Mouse (Mus musculus): ENCODE data around the gene Midn.

Gene Midn

DNA sequence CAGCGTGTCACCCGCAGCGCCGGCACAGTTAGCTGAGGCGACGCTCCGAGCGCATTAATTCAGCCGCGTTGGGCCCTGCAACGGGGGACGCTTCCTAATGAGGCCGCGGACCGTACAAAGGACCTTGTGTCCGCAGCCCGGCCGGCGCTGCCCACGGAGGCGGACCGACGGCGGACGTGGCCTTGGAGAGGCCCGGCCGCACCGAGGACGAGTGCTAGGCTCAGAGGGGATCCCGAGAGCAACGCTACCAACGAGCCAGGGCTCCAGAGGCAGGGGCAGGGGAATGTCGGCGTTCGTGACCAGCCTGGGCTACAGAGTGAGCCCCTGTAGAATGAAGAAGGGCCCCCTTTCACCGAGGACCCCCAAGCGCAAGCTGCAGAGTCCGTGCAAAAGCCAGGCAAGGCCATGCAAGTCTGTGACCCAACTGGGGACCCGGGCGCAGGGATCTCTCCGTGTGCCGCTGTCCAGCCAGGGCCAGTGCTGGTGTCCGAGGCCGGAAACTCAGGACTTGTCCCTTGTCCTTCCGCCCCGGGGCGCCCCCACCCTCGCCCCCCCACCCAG, 42.5 kb downstream of the Midn start:
- DNase-seq (ENCODE audit: low spot score in 2 of 2), result no peak

DNA sequence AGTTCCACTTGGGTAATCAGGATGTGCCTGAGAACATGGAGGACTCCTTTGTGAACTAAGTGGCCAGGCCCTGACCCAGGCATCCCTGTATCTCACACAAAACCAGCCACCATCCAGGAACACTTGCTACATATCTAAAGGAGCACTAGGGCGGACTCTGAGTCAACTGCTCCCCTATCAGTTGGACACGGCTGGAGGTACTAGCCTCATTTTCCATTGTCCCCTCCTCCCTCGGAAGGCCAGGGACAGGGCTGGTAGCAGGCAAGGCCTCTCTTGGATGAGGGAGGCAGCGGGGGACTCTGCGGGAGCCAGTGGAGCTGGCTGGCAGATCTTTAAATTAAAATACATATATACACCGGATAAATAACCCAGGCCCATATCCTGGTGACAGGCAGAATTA, 45.9 kb downstream of the Midn start:
- DNase-seq (ENCODE audit: low spot score in 2 of 2), result no peak

GRCm38 (mm10) chr10:80194441-80194840, 46.4 kb downstream of the Midn start:
- no peak for DNase-seq (ENCODE audit: low spot score in 2 of 2)

- DNase-seq (ENCODE audit: low spot score in 2 of 2), result no peak
Measured at GRCm38 (mm10) chr10:80196167-80196566, 48.1 kb downstream of the Midn start.

DNA sequence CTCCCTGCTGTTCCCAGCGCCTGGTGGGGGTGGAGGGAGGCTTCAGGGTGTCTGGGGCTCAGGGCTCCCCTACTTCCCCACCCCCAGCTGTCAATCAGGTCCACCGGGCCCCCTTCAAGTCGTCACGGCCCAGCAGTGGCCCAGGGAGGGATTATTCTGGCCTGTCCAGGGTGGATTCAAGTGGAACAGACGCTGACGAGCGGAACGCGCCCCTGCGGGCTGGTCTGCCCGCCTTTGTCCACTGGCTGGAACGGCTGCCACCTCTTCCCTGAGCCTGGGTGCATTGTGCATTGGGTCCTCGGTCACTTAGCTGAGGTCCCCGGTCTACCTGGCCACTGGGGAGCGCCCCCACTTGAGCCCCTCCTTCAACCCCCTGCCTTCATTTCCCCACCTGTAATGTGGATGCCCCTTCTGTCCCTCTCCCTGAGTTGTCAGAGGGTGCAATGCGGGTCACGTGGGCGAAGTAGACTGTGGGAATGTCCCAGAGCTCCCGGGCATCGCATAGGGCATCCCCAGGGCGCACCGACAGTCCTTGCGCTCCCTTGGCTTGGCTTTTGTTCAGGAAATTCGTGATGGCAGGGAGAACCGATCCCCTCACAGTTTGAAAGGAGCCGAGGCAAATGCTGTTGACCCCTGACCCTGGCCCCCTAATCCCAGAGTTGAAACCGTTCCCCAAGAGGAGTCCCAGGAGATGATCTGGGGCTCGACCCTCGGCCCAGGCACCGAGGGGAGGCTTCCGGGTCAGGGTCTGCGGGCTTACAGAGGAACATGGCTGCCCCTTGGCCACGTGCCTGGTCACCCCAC, 48.9 kb downstream of the Midn start:
- DNase-seq (ENCODE audit: low spot score in 2 of 2), result no peak

DNA sequence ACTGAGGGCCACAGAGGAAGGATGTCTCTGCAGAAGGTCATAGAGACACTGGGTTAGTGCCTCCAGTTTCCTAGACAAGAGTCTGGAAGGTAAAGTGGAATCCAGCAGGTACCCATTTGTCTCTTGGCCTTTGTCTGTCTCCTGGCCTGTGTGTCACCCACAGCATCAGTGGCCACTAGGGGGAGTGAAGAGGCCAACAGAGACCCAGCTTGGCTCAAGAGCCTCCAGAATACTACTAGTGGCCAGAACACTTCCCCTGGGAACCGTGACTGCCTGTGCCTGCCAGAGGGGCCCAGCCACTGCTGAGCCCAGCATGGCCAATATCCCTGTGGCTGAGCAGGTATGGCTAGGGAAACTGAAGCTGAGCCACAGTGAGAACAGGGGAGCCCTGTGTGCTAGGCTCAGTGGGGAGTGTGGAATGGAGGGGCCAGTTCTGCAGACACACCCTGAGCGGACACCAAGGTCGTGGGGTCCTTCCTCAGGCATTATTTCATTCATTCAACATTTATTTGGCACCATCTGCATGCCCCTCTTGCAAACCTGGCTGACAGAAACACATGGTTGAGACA, 51.5 kb downstream of the Midn start:
- DNase-seq (ENCODE audit: low spot score in 2 of 2), result peak; percentile 79 to 89

- DNase-seq (ENCODE audit: low spot score in 2 of 2), result no peak
Measured at GRCm38 (mm10) chr10:80200485-80200884, 52.4 kb downstream of the Midn start.

DNA sequence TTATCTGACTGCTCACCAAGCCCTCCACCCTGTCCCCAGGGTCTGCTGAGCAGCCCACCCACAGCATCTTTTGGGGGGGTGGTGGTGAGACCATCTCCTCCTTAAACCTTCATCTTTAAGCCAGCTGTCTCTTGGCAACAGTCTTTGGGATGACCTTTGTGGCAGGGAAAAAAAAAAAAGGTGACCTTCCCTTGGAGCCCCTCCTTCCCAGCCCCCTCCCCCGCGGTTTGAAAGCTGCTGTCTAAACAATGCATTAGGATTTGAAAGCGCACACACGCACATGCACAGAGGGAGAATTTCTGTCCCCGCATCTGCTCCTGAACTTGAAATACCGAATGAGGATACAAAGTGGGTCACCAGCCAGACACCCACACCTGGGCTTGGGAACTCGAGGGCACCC, 56.0 kb downstream of the Midn start:
- no peak for DNase-seq (ENCODE audit: low spot score in 2 of 2)

DNA sequence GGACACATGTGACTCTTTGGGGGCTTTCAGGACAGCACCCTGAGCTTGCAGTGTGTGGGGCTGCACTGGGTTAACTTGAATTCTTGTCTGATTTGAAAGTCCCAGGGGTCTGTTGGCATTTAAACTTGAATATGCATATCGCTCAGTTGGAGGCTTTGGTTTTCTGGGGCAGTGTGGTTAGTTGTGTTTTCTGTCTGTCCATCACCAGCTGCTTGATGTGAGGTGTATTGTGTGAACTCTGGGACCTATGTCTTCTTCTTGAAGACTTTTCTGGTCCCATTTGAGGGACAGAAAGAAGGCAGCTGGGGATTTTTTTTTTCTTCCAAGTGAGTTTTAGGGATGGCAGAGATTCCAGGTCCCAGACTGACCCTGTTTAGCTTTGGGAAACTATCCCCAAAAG, 59.1 kb downstream of the Midn start:
- no peak for DNase-seq (ENCODE audit: low spot score in 2 of 2)

DNA sequence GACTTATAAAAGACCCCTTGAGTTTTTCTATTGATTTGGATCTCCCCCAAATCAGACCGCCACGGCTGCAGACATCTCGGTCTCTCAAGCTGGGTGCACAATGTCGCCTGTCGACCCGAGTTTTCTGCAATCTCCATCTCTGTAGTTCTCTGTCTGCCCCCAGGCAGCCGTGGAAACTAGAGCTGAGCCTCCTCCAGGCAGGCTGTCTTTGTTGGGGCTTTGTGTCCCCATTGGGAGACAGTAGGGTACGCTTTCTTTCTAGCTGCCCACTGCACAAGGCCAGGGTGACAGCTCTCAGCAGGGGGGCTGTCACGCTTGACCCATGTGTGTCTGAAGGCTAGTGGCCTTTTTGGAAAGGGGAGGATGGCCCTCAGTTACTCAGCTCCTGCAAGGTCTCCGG, 59.6 kb downstream of the Midn start:
- DNase-seq (ENCODE audit: low spot score in 2 of 2), result no peak
